Mouse (Mus musculus) brain, embryonic 14.5 days (tissue): ENCODE measurements around the gene Cmtm7. TPM values are rescaled to one million over a fixed set of nuclear protein-coding genes. Genes with fewer than 3 reads are reported as not detected.

Experiments
- DNase-seq: peaks from one replicate; pipeline ENCODE4 v3.0.0-alpha.2; 2011; ENCODE audit warnings: low read depth
- CTCF ChIP-seq: fragments of 200-500 bp; IDR thresholded peaks from 2 replicates; pipeline ENCODE4 v1.5.1; 2012; ENCODE audit warnings: inconsistent platforms, mild to moderate bottlenecking, moderate library complexity, borderline replicate concordance; ENCODE audit not compliant: insufficient read depth, insufficient read length; ENCODE audit errors: extremely low read depth
- POLR2A ChIP-seq: fragments of 200-500 bp; IDR thresholded peaks from 2 replicates; pipeline ENCODE4 v1.6.1; 2012; ENCODE audit warnings: mild to moderate bottlenecking, inconsistent platforms, borderline replicate concordance; ENCODE audit not compliant: poor library complexity, insufficient read depth, insufficient read length, severe bottlenecking; ENCODE audit errors: extremely low read depth
- polyA plus RNA-seq: library from polyadenylated mRNA; depleted of rRNA; stranded (reverse); fragments of >200 nt; gene quantifications from 2 replicates; pipeline ENCODE4 v1.2.3, GENCODE M21; 2012; rRNA removed

Cmtm7 gene
- 17.5 and 22.9 TPM in 2 replicates for polyA plus RNA-seq

DNA sequence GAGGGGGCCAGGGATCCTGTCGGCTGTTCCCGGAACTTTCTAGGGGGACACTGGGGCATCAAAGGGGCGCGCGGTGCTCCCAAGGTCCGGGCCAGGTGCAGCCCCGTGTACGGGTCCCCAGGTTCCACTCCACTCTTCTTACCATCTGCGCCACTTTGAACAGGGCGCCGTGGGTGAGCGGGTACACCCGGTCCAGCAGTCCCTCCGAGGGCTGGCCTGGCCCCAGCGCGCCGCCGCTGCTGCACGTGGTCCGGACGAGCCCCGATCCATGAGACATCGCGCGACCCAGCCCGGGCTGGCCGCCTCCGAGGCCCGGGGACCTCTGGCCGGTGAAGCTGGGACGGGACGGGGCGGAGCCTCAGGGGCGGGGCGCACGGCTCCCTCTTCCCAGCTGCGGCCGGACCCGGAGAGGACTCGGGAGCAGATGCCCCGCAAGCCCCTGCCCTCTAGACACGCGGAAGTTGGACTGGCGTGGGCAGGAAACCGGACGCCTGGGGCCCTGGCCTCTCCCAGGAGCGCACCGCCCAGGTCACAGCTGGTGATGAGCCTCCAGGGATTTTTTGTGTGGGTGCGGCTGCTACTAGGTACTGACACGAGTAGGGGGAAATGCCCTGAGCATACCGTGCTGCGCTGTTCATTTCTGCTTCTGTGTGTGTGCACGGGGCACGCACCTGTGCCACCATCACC, at the start of gene Cmtm7:
TSS of gene Cmtm7 (minus strand) at position 331 of the 687 bp plus-strand sequence.
- TF ChIP-seq CTCF (no peak), POLR2A (peak; percentile 54; the same call in 1 of the 2 replicates)
- peak; percentile 63 for DNase-seq

DNA sequence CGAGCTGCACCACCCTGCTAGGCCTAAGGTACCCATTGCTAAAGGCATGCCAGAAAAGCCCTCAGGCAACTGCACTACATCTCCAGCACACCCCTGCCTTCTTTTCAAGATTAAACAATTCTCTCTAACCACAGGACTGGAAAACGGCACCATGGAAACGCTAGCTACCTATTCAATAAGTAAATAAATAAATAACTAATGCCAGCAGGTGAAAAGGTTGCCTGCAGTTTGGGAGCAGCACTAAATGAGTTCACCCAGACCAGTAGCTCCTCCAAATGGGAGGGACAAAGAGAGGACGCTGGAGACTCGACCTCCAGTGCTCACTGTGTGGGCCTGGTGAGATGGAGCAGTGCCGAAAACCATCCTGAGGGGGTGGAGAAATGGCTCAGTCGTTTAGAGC, 48.7 kb upstream of the Cmtm7 start:
- peak; percentile 46 for DNase-seq
- no peak for TF ChIP-seq POLR2A
- TF ChIP-seq CTCF: no peak

DNA sequence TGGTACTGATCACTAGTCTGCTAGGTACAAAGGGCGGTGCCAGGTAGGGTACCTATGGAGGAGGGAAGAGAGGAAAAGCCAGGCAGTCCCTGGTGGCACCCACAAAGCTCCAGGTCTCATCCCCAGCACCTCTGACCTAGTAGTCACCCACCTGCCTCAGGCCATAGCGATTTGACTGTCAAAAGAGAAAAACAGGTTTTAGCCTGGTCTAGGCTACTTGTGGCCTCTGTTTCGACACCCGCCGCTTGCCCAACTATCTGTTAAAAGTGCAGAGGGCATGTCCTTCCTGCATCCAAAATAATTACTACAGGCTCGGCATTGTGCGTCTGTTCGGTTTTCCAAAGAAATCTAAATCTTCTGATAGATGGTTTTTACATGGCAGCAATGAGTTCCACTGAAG, 48.0 kb upstream of the Cmtm7 start:
- TF ChIP-seq CTCF (no peak), POLR2A (no peak)
- DNase-seq: no peak

DNA sequence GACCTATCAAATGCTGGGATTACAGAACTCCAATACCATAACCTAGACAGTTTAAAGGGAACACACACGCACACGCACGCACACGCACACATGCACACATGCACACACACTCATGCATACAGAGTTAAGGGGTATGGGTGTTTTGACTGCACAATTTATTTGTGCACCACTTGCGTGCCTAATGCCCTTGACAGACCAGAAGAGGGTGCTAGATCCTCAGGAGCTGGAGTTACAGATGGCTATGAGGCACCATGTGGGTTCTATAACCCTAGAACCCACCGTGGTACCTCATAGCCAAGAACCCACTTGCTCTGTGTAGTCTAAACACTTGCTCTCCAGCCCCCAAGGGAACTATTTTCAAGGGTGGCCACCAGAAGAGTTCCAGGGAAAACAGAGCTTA, 46.7 kb upstream of the Cmtm7 start:
- DNase-seq: no peak
- TF ChIP-seq CTCF: no peak
- no peak for TF ChIP-seq POLR2A

DNA sequence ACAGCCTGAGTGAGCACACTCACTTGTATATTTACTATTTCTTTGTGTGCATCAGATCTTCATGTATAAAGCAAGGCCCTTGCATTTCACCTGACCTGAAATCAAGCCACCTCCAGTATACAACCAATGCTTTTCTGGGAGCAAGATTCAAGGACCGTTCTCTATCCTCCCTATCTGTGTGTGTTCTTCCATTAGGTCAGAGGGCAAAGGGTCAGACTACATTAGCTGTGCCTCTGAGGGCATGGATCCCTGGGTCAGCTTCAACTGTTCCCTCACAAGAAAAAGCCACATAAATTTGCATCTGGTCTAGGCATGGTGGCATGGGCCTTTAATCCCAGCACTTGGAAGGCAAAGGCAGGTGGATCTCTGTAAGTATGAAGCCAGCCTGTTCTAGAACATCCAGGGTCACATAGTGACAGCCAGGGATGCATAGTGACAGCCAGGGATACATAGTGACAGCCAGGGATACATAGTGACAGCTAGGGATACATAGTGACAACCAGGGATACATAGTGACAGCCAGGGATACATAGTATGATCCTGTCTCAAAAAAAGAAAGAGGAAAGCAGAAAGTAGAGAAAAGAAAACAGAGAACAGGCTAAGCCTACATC, 45.7 kb upstream of the Cmtm7 start:
- TF ChIP-seq POLR2A (no peak), CTCF (no peak)
- no peak for DNase-seq

DNA sequence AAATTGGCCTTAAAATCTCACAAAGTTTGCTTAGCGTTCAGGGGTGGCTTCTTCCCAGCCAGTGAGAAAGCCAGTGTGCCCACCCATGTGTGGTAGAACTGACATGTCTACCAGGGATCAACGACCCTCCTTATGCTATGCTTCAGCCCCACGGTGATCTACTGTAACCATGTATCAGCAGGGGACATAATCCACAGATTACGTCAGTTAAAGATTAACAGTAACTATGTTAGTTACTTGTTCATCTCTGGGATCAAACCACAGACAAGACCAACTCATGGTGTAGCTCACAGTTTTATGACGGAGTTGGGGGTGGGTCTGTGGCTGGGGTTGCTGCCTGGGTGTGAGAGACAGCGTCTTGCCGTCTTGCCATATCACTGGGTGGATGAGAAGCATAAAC, 42.5 kb upstream of the Cmtm7 start:
- DNase-seq: no peak
- TF ChIP-seq CTCF: no peak
- no peak for TF ChIP-seq POLR2A

DNA sequence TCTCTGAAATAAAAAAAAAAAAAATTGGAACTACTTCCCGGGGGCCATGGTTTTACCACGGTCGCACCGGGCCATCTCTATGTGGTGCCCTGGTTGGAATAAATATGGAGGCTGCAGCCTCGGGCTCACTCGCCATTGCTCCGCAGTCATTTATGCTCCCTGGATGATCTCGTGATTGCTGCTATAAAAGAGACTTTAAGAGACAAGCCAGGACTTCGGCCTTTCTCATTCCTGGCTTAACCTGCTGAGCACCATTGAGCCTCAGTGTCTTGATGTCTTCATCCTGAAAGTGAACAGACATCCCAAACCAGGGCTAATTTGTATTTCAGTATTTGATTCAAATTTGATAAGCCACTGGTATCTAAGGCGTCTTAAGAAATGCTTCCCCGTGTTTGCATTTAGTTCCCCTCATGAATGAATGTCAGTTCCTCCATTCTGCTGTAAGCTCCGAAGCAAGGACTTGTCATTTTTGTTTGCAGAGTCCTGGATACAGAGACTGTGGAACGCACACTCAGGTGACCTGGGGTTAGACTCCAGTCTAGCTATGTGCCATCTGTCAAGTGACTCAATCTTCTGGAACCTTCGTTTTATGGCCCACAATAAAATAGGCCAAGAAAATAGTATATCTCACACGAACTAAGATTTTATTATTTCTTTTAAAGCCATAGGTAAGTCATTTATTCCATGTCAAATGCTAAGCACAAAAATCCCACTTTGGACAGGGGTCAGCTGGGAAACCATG, 40.1 kb upstream of the Cmtm7 start:
- DNase-seq: no peak
- TF ChIP-seq CTCF: no peak
- TF ChIP-seq POLR2A: no peak

DNA sequence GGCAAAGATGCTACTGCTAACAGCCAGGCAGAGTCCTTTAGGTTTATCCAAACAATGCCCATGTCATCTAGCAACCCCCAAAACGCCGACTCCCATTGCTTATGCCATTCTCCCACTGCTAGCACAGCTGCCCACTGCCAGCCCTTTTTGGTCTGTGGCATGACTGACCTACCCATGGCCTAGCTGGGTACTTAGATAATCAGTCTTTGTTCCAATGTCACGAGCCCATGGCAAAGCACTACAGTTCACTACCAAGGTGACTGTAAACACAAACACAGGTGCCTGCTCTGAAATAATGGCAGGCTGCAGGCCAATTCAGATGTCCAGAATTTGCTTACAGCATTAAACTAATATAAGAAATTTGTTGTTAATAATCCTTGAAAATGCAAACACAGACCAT, 37.3 kb upstream of the Cmtm7 start:
- no peak for TF ChIP-seq POLR2A

DNA sequence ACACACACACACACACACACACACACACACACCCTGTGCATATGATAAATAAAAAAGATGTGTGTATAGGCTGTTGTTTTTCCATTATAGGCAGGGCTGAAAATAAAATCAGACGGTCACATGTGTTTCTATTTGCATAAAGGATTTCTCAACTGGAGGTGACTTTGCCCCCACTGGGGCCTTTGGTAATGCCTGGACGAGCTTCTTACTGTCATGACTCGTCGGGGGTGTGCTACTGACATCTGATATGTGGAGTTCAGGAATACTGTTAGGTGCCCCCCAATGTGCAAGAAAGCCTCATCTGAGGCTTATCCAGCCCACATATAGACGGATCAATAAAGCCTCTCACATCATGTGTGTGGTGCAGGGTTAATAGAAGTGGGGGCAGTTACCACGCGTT, 35.4 kb upstream of the Cmtm7 start:
- TF ChIP-seq POLR2A (no peak), CTCF (no peak)
- DNase-seq: no peak

More for the DNA sequence above, 37.3 kb upstream of the Cmtm7 start:
- no peak for DNase-seq

DNA sequence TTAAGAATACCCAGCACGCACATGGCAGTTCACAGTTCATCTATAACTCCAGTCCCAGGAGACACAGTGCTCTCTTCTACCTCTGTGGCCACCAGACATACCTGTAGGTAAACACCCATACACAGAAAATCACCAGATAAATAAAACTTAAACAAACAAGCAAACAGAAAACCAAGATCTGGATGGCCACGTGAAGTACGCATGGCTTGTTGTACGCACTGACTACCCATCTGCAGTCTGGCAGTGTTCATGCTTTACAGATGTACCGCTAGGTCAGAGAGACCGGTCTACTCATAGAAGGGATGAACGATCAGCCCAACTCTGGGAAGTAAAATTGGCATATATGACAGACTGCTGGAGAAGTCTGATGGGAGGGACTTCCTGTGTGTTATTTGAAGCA, 34.5 kb upstream of the Cmtm7 start:
- TF ChIP-seq CTCF (no peak), POLR2A (no peak)
- no peak for DNase-seq

DNA sequence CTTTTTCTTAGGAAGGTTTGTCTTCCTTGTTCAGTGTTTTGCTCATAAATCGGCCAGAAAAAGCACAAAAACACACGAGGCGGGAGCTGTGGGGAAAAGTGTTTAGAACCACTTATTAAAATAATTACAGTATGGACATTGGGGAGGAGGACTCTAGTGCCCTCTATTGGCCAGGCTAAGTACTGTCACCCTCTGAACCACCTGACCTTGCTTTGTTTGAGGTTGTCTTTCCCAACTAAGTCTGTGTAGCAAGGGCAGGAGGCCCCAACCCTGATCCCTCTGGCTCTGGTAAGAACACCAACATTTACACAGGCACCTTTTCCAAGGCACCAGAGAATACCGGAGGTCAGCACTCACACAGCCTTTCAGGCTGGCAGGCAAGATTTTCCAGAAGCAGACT, 33.7 kb upstream of the Cmtm7 start:
- TF ChIP-seq CTCF (peak; percentile 67; the same call in 1 of the 2 replicates), POLR2A (no peak)
- no peak for DNase-seq

DNA sequence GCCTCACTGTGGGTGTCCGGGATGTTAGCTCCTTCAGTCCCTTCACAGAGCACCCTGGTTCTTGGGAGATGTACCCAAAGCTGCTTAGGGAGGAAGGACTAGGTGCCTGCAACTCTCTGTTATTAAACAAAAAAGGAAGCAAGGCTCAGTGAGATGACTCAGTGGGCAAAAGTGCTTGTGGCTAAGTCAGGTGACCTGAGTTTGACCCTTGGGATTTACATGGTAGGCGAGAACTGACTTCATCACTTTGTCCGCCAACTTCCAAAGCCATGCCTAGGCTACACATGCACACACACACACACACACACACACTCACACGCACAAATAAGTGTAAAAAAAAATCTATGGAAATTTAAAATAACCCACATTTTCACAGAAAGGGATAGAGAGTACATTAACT, 30.3 kb upstream of the Cmtm7 start:
- no peak for DNase-seq
- no peak for TF ChIP-seq POLR2A
- no peak for TF ChIP-seq CTCF

DNA sequence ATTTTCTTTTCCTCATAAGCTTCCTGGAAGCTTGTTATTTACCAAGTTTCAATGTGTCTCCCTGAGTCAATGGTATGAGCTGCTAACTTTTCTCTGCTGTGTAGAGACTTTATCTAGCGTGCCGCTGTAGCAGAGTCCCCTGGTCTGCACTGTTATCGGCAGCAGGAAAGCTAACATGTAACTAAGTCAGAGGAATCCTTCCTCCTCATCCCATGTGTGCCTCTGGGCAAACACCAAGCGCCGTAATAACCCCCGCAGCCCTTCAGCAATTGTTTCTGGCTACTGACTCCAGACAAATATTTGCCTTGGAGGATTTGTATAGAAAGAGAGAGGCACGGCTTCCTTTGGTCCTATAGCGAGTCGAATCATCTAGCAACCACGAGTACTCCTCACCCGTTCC, 29.2 kb upstream of the Cmtm7 start:
- no peak for TF ChIP-seq CTCF
- TF ChIP-seq POLR2A: no peak
- no peak for DNase-seq
